Mouse (Mus musculus) limb, embryonic 12.5 days (tissue): ENCODE measurements around the gene Naalad2. TPM values are rescaled to one million over a fixed set of nuclear protein-coding genes. Genes with fewer than 3 reads are reported as not detected.
A peak's percentile ranks its signal among the peaks of the same experiment; 100 is the strongest.
"Not testable (repeated sequence)": the region's sequence is repeated elsewhere in the genome, so short reads cannot be mapped to it uniquely, and the experiment has no call there.

Experiments used
- ATAC-seq: fragments of 200-750 bp; cut with Nextera tagmentation; 2 replicates; pipeline ENCODE4 v1.8.0; 2017; ENCODE audit warnings: low read depth, moderate TSS enrichment; ENCODE audit not compliant: insufficient number of reproducible peaks, insufficient read depth, low FRiP score, low TSS enrichment
- H3K27ac ChIP-seq: fragments of 300-500 bp; sonication (generic); 2 replicates; pipeline ENCODE4 v1.5.1; 2016; ENCODE audit warnings: mild to moderate bottlenecking, moderate library complexity
- H3K27me3 ChIP-seq: fragments of 300-500 bp; sonication (generic); 2 replicates; pipeline ENCODE4 v1.6.1; 2016; ENCODE audit warnings: mild to moderate bottlenecking, moderate library complexity
- H3K36me3 ChIP-seq: fragments of 300-500 bp; sonication (generic); 2 replicates; pipeline ENCODE4 v1.6.1; 2016; ENCODE audit warnings: mild to moderate bottlenecking, moderate library complexity
- H3K4me1 ChIP-seq: fragments of 300-500 bp; sonication (generic); replicated peaks from 2 replicates; pipeline ENCODE4 v1.6.1; 2016
- H3K4me2 ChIP-seq: fragments of 300-500 bp; sonication (generic); 2 replicates; pipeline ENCODE4 v1.6.1; 2016; ENCODE audit warnings: mild to moderate bottlenecking, moderate library complexity
- H3K4me3 ChIP-seq: fragments of 300-500 bp; sonication (generic); replicated peaks from 2 replicates; pipeline ENCODE4 v1.5.1; 2016; ENCODE audit warnings: mild to moderate bottlenecking
- H3K9ac ChIP-seq: fragments of 300-500 bp; sonication (generic); replicated peaks from 2 replicates; pipeline ENCODE4 v1.6.1; 2016; ENCODE audit warnings: mild to moderate bottlenecking, moderate library complexity
- H3K9me3 ChIP-seq: fragments of 300-500 bp; sonication (generic); 2 replicates; pipeline ENCODE4 v1.6.1; 2016; ENCODE audit warnings: mild to moderate bottlenecking, moderate library complexity
- WGBS: fragments of 180-500 bp; shearing (Covaris S2); methylation state at CpG from one replicate; pipeline ENCODE4 v1.1.7; 2016; 5-methylcytosine and 5-hydroxymethylcytosine counted together
- polyA plus RNA-seq: library from polyadenylated mRNA; unstranded; fragments of >200 nt; fragmentation: Nextera tagmentation; extraction: Ambion mirVana; gene quantifications from 2 replicates; pipeline ENCODE4 v1.2.1, GENCODE M21; 2016

The Naalad2 gene
- 1.2 and 1.4 TPM in 2 replicates for polyA plus RNA-seq

- H3K27me3 ChIP-seq, H3K27ac ChIP-seq, H3K4me2 ChIP-seq, H3K36me3 ChIP-seq, H3K4me1 ChIP-seq, H3K9ac ChIP-seq, ATAC-seq, H3K4me3 ChIP-seq, H3K9me3 ChIP-seq: not testable (repeated sequence)
- 78% methylated on average over 2 of the region's 2 CpGs for WGBS
Observed at GRCm38 (mm10) chr9:18402895-18403294, at the start of gene Naalad2. Gene Naalad2, minus strand, starts transcription at chr9:18402995.

GRCm38 (mm10) chr9:18431687-18432086 is 28.9 kb upstream of the Naalad2 start:
- no peak for ATAC-seq
- no peak overlapping the region for H3K4me2 ChIP-seq
- no peaks in the 10 kb centered on the region for H3K4me1 ChIP-seq
- no peaks in the 10 kb centered on the region for H3K36me3 ChIP-seq
- H3K27me3 ChIP-seq: no peaks in the 10 kb centered on the region
- no peaks in the 10 kb centered on the region for H3K9me3 ChIP-seq
- H3K9ac ChIP-seq: no peak overlapping the region
- no peak overlapping the region for H3K4me3 ChIP-seq
- WGBS: 83% methylated on average over 10 of the region's 10 CpGs
- no peak overlapping the region for H3K27ac ChIP-seq

DNA sequence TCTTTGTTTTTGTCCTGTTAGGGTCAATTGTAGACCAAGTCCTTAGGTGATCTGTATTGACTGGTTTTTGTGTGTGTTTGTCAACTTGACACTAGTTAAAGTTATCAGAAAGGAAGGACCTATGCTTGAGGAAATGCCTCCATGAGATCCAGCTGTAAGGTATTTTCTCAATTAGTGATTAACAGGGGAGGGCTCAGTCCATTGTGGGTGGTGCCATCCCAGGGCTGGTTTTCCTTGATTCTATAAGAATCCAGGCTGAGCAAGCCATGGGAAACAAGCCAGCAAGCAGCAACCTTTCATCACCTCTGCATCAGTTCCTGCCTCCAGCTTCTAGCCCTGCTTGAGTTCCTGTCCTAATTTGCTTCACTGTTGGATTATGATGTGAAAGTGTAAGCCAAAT is 27.6 kb upstream of the Naalad2 start, which contains the start of gene Mbd3l2:
Gene Mbd3l2 (plus strand): TSS at position 301 of the 400 bp plus-strand sequence.
- no peak within 1 kb of the TSS for H3K4me2 ChIP-seq
- no peaks in the 10 kb centered on the region for H3K9me3 ChIP-seq
- H3K36me3 ChIP-seq: no peaks in the 10 kb centered on the region
- H3K27ac ChIP-seq: no peak within 1 kb of the TSS
- H3K4me1 ChIP-seq: no peaks in the 10 kb centered on the region
- no peak for ATAC-seq
- no peaks in the 10 kb centered on the region for H3K27me3 ChIP-seq
- no peak within 1 kb of the TSS for H3K9ac ChIP-seq
- H3K4me3 ChIP-seq: no peak within 1 kb of the TSS

GRCm38 (mm10) chr9:18412371-18412770 is 9.6 kb upstream of the Naalad2 start:
- ATAC-seq, H3K4me1 ChIP-seq, H3K27me3 ChIP-seq, H3K9me3 ChIP-seq, H3K27ac ChIP-seq, H3K4me3 ChIP-seq, H3K9ac ChIP-seq, H3K4me2 ChIP-seq, H3K36me3 ChIP-seq: not testable (repeated sequence)
- 90% methylated on average over 4 of the region's 4 CpGs for WGBS

DNA sequence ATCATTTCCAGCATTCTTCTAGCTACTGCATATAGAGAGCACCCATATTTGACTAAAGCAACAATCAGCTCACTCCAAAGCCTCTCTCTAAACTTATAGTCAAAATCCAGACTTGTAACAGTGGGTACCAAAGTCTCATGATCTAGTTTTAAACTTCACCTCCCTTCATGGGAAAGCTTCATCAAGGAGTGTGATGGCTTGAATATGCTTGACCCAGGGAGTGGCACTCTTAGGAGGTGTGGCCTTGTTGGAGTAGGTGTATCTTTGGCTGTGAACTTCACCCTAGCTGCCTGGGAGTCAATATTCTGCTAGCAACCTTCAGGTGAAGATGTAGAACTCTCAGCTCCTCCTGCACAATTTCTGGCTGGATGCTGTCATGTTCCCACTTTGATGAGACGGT is 1.3 kb upstream of the Naalad2 start, which contains the start of gene Ubtfl1:
Gene Ubtfl1 (plus strand): TSS at position 301 of the 400 bp plus-strand sequence.
- Histone ChIP-seq H3K9me3 (no peaks in the 10 kb centered on the region), H3K36me3 (no peaks in the 10 kb centered on the region), H3K27me3 (no peaks in the 10 kb centered on the region), H3K4me1 (no peaks in the 10 kb centered on the region), H3K9ac (no peak within 1 kb of the TSS), H3K4me2 (no peak within 1 kb of the TSS), H3K4me3 (no peak within 1 kb of the TSS), H3K27ac (no peak within 1 kb of the TSS)
- no peak for ATAC-seq
- WGBS: 82% methylated on average over 1 of the region's 1 CpGs

GRCm38 (mm10) chr9:18399629-18400028 is 3.2 kb downstream of the Naalad2 start:
- no peaks in the 10 kb centered on the region for H3K36me3 ChIP-seq
- no peak overlapping the region for H3K4me3 ChIP-seq
- H3K4me1 ChIP-seq: no peaks in the 10 kb centered on the region
- H3K27me3 ChIP-seq: no peaks in the 10 kb centered on the region
- WGBS: 79% methylated on average over 1 of the region's 1 CpGs
- H3K27ac ChIP-seq: no peak overlapping the region
- no peaks in the 10 kb centered on the region for H3K9me3 ChIP-seq
- no peak overlapping the region for H3K4me2 ChIP-seq
- no peak for ATAC-seq
- no peak overlapping the region for H3K9ac ChIP-seq

DNA sequence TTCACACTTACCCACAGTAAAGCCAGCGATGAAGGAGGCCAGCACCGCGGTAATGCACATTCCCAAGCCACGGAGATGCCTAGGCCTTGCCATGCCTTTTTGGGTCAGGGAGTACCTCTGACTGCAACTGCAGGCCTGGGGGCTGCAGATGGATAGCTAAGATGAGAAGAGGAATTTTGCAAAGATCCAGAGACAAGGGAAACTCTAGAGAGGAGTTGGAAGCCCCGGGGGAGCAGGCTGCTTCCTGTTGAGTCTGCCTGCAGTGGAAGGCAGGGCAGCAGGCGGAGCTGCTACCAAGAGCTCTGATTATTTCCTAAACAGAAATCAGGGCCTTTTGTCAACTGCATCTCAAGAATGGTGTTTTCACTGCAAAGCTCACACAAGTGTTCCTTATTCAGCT is 17.0 kb downstream of the Naalad2 start:
- H3K4me2 ChIP-seq: no peak overlapping the region
- no peak overlapping the region for H3K4me3 ChIP-seq
- H3K27ac ChIP-seq: no peak overlapping the region
- 21% methylated on average over 6 of the region's 6 CpGs for WGBS
- ATAC-seq: no peak
- peaks cover 5% of the 10 kb centered on the region; the same call in 1 of the 2 replicates for H3K4me1 ChIP-seq
- H3K9me3 ChIP-seq: no peaks in the 10 kb centered on the region
- H3K9ac ChIP-seq: no peak overlapping the region
- H3K36me3 ChIP-seq: no peaks in the 10 kb centered on the region
- no peaks in the 10 kb centered on the region for H3K27me3 ChIP-seq

- H3K4me1 ChIP-seq, ATAC-seq, H3K4me2 ChIP-seq, H3K9ac ChIP-seq, H3K27ac ChIP-seq, H3K4me3 ChIP-seq, H3K36me3 ChIP-seq, H3K27me3 ChIP-seq, H3K9me3 ChIP-seq: not testable (repeated sequence)
- WGBS: 69% methylated on average over 1 of the region's 1 CpGs
Observed at GRCm38 (mm10) chr9:18373026-18373425, 29.8 kb downstream of the Naalad2 start.

GRCm38 (mm10) chr9:18319990-18320389 is 82.8 kb downstream of the Naalad2 start:
- no peaks in the 10 kb centered on the region for H3K4me1 ChIP-seq
- H3K36me3 ChIP-seq: peaks cover 18% of the 10 kb centered on the region; the same call in 1 of the 2 replicates
- 91% methylated on average over 3 of the region's 3 CpGs for WGBS
- no peak overlapping the region for H3K4me3 ChIP-seq
- H3K9me3 ChIP-seq: no peaks in the 10 kb centered on the region
- no peak overlapping the region for H3K4me2 ChIP-seq
- no peak for ATAC-seq
- no peak overlapping the region for H3K27ac ChIP-seq
- H3K27me3 ChIP-seq: no peaks in the 10 kb centered on the region
- no peak overlapping the region for H3K9ac ChIP-seq

DNA sequence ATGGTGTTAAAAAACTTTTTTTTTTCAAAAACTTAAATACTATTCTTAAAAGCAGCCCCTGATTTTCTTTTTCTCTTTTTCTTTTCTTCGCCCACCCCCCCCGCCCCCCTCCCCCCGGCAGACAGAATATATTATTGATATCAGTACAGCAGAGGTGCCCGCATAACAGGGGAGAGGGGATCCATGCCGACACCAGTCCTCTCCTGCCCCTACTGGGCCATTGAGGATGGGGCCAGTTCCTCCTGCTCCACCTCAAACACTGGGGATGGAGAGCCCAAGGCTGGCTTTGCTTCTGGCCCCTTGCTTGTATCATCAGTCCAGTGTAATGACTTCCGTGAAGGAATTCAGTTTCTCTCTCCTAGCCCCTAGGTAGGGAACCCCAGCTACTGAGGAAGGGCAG is 104.5 kb downstream of the Naalad2 start:
- H3K36me3 ChIP-seq: peaks cover 63% of the 10 kb centered on the region
- H3K9ac ChIP-seq: no peak overlapping the region
- no peak overlapping the region for H3K4me3 ChIP-seq
- no peak overlapping the region for H3K4me2 ChIP-seq
- ATAC-seq: no peak
- H3K27ac ChIP-seq: no peak overlapping the region
- 93% methylated on average over 6 of the region's 6 CpGs for WGBS
- peaks cover 7% of the 10 kb centered on the region for H3K4me1 ChIP-seq
- no peaks in the 10 kb centered on the region for H3K27me3 ChIP-seq
- no peaks in the 10 kb centered on the region for H3K9me3 ChIP-seq

DNA sequence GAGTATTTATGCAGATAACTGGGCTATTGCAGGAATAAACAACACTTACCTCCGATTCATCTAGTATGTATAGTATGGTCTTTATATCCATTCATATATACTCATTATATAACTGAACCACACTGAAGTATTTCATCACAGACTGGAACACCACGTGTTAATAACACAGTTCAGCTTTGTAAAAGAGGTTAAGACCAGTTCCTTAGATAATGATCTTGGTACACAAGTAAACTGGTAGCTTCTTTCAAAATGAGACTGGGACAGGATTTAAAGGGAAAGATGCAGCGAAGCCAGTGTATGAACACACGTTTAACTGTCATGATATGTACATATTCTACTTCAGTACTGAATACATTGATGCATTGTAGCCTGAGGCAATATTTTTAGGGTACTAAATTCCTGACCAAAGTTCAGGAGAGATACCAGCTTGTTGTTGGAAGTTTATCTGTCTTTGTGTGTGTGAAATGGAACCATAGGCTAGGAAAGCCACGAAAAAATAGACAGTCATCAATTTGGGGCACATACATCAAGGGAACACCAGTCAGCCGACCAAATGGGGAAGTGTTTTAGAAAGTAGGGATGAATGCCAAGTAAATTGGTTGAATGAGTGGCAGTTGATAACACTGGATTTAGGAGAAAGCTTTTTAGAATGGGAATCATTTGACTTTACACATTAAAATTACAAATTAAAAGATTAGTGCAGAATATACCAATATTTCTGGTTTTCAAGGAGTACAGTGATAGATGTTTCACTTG is 109.6 kb downstream of the Naalad2 start:
- Histone ChIP-seq H3K27me3 (no peaks in the 10 kb centered on the region), H3K9me3 (no peaks in the 10 kb centered on the region), H3K4me3 (peak overlapping the region; percentile 92), H3K27ac (0 out of 2 replicates have a peak overlapping the region, but pooled peaks have one; percentile 89), H3K36me3 (peaks cover 16% of the 10 kb centered on the region), H3K9ac (peak overlapping the region; percentile 94), H3K4me1 (peaks cover 10% of the 10 kb centered on the region), H3K4me2 (peak overlapping the region; percentile 81)
- WGBS: 44% methylated on average over 6 of the region's 6 CpGs
- ATAC-seq: no peak
